Comparison of ENCODE assay signal across 22 mouse cellular contexts in genomic region chr5:3309122-3309521, GRCm38 (mm10). TPM values are rescaled to one million over a fixed set of nuclear protein-coding genes. Genes with fewer than 3 reads are reported as not detected.
DNase-seq lines count a peak whose midpoint lies in the region; ATAC-seq and TF ChIP-seq lines count a peak whose summit lies in the region.
"Had no signal": no experiment of that assay in that cellular context is flagged by ENCODE, and none has a peak within 500 bp of the region (broad histone marks: within the 10 kb centered on the region; RNA-seq: fewer than 3 reads in every experiment).

No protein-coding gene starts in this region.

- ATAC-seq in monocyte, adult 5-6 weeks (replicated peaks; ENCODE audit: insufficient number of reproducible peaks, low FRiP score, low TSS enrichment, poor library complexity, severe bottlenecking), result no peak
- ATAC-seq: forebrain, embryonic 15.5 days; intestine, postnatal 0 days had no signal

- H3K4me3 ChIP-seq in layer of hippocampus, adult 2 months, result no peak overlapping the region
- H3K4me3 ChIP-seq: embryonic facial prominence, embryonic 12.5 days; embryonic facial prominence, embryonic 15.5 days; forebrain, embryonic 12.5 days; forebrain, embryonic 15.5 days; heart, embryonic 10.5 days; heart, embryonic 13.5 days; hindbrain, embryonic 15.5 days had no signal

- no peak overlapping the region for H3K27ac ChIP-seq in layer of hippocampus, adult 2 months
- H3K27ac ChIP-seq: embryonic facial prominence, embryonic 12.5 days; embryonic facial prominence, embryonic 15.5 days; forebrain, embryonic 12.5 days; forebrain, embryonic 15.5 days; heart, embryonic 10.5 days; heart, embryonic 13.5 days; hindbrain, embryonic 15.5 days had no signal

- DNase-seq in ES-CJ7 (ENCODE audit: low read depth, low spot score) (peak; percentile 81), R1 (ENCODE audit: low read depth, low spot score) (peak; percentile 90)
- DNase-seq in gonadal fat pad, adult 2 months (ENCODE audit: low read depth), result peak; percentile 65
- DNase-seq in layer of hippocampus, adult 2 months (ENCODE audit: low spot score in 2 of 2), result no peak
- no peak for DNase-seq in adrenal gland, postnatal 14 days
- DNase-seq: adrenal gland, postnatal 10 days; cerebellum, adult 11 months; cerebellum, adult 2 months; cerebellum, adult 9-11 months; cerebellum, postnatal 25 days; gastrocnemius, postnatal 25 days; heart, postnatal 14 days; heart, postnatal 4 days had no signal

- no peak for TF ChIP-seq CTCF in layer of hippocampus, adult 2 months (conservative IDR thresholded peaks at IDR 0.05)

RNA-seq across cellular contexts. Expression of gene Cdk6, which starts 32.2 kb away (rescaled TPM):
- polyA plus RNA-seq in gonadal fat pad, adult 2 months (2012; rRNA removed), result 6.8 and 10.5 TPM in 2 replicates
- total RNA-seq in layer of hippocampus, adult 2 months (2021), result 1 to 10 TPM; 3.5 to 6.3 TPM
- total RNA-seq in adrenal gland, postnatal 14 days (2021), result 23.4 and 28.0 TPM in 2 replicates
- total RNA-seq in monocyte, adult 5-6 weeks (2017), result 9.9 to 16.1 TPM (median 11.5 TPM) in 3 replicates

Comparison
In these comparisons a context has a peak if more than half of its experiments do, and no peak if none do; other contexts are left out.
1. DNase-seq: peak in ES-CJ7 (single experiment), R1 (single experiment) and gonadal fat pad, adult 2 months (single experiment); none in layer of hippocampus, adult 2 months (0 of 2) and adrenal gland, postnatal 14 days (single experiment).